Mouse (Mus musculus): ENCODE measurements around the gene Gm15446. TPM values are rescaled to one million over a fixed set of nuclear protein-coding genes. Genes with fewer than 3 reads are reported as not detected.
A peak's percentile ranks its signal among the peaks of the same experiment; 100 is the strongest.
"Not testable (repeated sequence)": the region's sequence is repeated elsewhere in the genome, so short reads cannot be mapped to it uniquely, and the experiment has no call there.

The Gm15446 gene
- 8.8 TPM for polyA plus RNA-seq (2021)

DNA sequence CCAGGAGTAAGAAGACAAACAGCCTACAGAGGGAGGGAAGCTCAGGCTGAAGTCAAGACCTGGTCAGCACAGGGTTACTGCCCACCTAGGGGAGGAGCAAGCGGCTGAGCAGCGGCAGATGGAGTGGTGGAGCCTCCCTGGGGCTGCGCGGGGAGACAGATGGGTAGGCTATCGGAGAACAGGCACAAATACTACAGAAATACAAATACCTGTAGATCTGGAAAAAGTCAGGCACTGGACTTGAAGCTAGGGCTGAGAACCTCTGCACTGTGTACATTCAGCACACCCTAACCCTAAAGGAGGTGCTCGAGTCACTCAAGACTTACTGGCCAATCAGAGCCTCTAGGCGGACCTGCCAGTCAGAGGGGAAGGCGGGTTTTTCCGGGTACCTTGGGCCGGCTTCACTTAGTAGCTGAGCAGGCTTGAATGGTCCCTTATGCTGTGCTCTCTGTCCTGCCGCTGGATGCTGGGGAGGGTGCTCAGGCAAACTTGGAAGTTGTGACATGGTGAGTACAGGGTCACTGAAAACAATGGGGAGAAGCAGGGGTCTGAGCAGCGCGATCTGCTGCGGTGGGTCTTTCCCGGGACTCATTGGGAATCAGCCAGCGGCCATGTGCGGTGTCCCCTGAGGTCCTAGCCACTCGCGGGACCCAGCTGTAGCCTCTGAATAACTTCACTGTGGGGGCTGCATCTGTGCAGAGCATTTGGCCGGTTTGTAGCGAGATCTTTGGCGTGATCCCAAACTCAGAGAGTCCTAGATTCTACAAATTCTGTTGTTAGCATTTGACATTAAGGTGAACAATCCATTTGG, at the start of gene Gm15446:
Gene Gm15446 (plus strand): TSS at position 140 of the 811 bp plus-strand sequence.
- CTCF ChIA-PET; H3K27me3 ChIP-seq; in situ Hi-C loops (cut with MboI; ENCODE audit: low pct_unique_long_range_greater_than_20kb); POLR2A ChIA-PET: not testable (repeated sequence)
- DNase-seq (ENCODE audit: low read depth, low spot score) (peak; percentile 24), ATAC-seq (peak; percentile 100)

- DNase-seq (ENCODE audit: low read depth, low spot score); ATAC-seq; in situ Hi-C loops (cut with MboI; ENCODE audit: low pct_unique_long_range_greater_than_20kb); H3K27me3 ChIP-seq; CTCF ChIA-PET: not testable (repeated sequence)
- POLR2A ChIA-PET, result interaction anchor here (0.7 kb wide), 1 partner anchor 162 kb away, joined by 3 read pairs; no protein-coding TSS in a partner anchor
These were observed 929 bp downstream of the Gm15446 start for GRCm38 (mm10) chr5:109924129-109924528.

DNA sequence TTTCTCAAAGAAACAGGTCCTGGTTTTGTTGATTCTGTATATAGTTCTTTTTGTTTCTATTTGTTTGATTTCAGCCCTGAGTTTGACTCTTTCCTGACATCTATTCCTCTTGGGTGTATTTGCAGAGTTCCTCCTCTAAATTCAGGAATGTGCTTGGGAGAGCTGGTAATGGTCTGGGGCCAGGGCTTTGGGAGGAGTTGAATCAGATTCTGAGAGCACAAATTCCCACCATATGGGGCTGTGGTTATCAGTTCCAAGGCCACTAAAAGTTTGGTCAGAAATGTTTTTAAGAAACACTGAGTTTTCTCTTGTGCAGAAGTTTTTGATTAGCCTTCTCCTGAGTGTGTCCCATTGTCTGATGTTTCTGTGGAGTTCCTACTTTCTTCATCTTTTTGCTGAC, 1.7 kb downstream of the Gm15446 start:
- ATAC-seq, result no peak
- POLR2A ChIA-PET, result no interaction called here
- DNase-seq (ENCODE audit: low read depth, low spot score), result no peak
- H3K27me3 ChIP-seq, result no peaks in the 10 kb centered on the region
- in situ Hi-C loops (cut with MboI; ENCODE audit: low pct_unique_long_range_greater_than_20kb), result no loop called here
- no peak for TF ChIP-seq CTCF (IDR thresholded peaks at IDR 0.05)
- CTCF ChIA-PET, result no interaction called here

- POLR2A ChIA-PET, result no interaction called here
- CTCF ChIA-PET, result no interaction called here
These were observed 27.1 kb downstream of the Gm15446 start for GRCm38 (mm10) chr5:109950281-109950680.

GRCm38 (mm10) chr5:109980743-109981142, 57.5 kb downstream of the Gm15446 start:
- H3K27me3 ChIP-seq; POLR2A ChIA-PET; ATAC-seq; DNase-seq (ENCODE audit: low read depth, low spot score); CTCF ChIA-PET: not testable (repeated sequence)
- in situ Hi-C loops (cut with MboI; ENCODE audit: low pct_unique_long_range_greater_than_20kb), result loop anchor here (10.0 kb wide), 1 partner anchor 66 kb away; no protein-coding TSS in a partner anchor

More at GRCm38 (mm10) chr5:109950281-109950680, 27.1 kb downstream of the Gm15446 start:
- no peaks in the 10 kb centered on the region for H3K27me3 ChIP-seq
- ATAC-seq (no peak), DNase-seq (ENCODE audit: low read depth, low spot score) (no peak)
- no peak for TF ChIP-seq CTCF (IDR thresholded peaks at IDR 0.05)
- in situ Hi-C loops (cut with MboI; ENCODE audit: low pct_unique_long_range_greater_than_20kb), result no loop called here

Other genes starting within 250 kb of the Gm15446 start
- 4.1 TPM for gene 5430403G16Rik, start 232.4 kb upstream of the Gm15446 start, polyA plus RNA-seq (2021)
- gene 4930522L14Rik, start 171.5 kb upstream of the Gm15446 start, polyA plus RNA-seq (2021), result 8.3 TPM
- 9.0 TPM for gene Zfp932, start 73.1 kb downstream of the Gm15446 start, polyA plus RNA-seq (2021)
- 8.2 TPM for gene Gm17655, start 149.1 kb downstream of the Gm15446 start, polyA plus RNA-seq (2021)
- 0.64 TPM for gene Gm35315, start 171.0 kb downstream of the Gm15446 start, polyA plus RNA-seq (2021)
- gene Plcxd1, start 176.6 kb downstream of the Gm15446 start, polyA plus RNA-seq (2021), result 1.6 TPM
- 56.8 TPM for gene Gtpbp6, start 184.8 kb downstream of the Gm15446 start, polyA plus RNA-seq (2021)
- gene Zfp605, start 186.7 kb downstream of the Gm15446 start, polyA plus RNA-seq (2021), result 12.6 TPM
- gene Chfr, start 212.4 kb downstream of the Gm15446 start, polyA plus RNA-seq (2021), result 43.4 TPM